Mouse (Mus musculus): ENCODE results near the gene Nmrk2.

GRCm38 (mm10) chr10:81154736-81155135 is 47.1 kb downstream of the Nmrk2 start:
- TF ChIP-seq POLR2A (IDR thresholded peaks at IDR 0.05; ENCODE audit: low read depth, low read length) (no peak), CTCF (IDR thresholded peaks at IDR 0.05; ENCODE audit: borderline replicate concordance, insufficient read depth, low read length) (no peak)

Data from embryonic fibroblast, embryonic 13.5 days (primary cell).